Mouse (Mus musculus) forebrain, embryonic 10.5 days (tissue): ENCODE measurements around the gene Evx2. TPM values are rescaled to one million over a fixed set of nuclear protein-coding genes. Genes with fewer than 3 reads are reported as not detected.

Experiments used
- DNase-seq: peaks from one replicate; pipeline ENCODE4 v3.0.0-alpha.2; 2017; ENCODE audit warnings: low spot score; ENCODE audit errors: extremely low spot score
- H3K27ac ChIP-seq: fragments of 300-500 bp; sonication (generic); 2 replicates; pipeline ENCODE4 v1.5.1; 2016; ENCODE audit warnings: mild to moderate bottlenecking
- H3K27me3 ChIP-seq: fragments of 300-500 bp; sonication (generic); 2 replicates; pipeline ENCODE4 v1.6.1; 2016; ENCODE audit warnings: mild to moderate bottlenecking; ENCODE audit not compliant: poor library complexity, severe bottlenecking
- H3K36me3 ChIP-seq: fragments of 300-500 bp; sonication (generic); replicated peaks from 2 replicates; pipeline ENCODE4 v1.6.1; 2016; ENCODE audit warnings: mild to moderate bottlenecking, moderate library complexity
- H3K4me1 ChIP-seq: fragments of 300-500 bp; sonication (generic); 2 replicates; pipeline ENCODE4 v1.6.1; 2016
- H3K4me3 ChIP-seq: fragments of 300-500 bp; sonication (generic); 2 replicates; pipeline ENCODE4 v1.5.1; 2016; ENCODE audit warnings: mild to moderate bottlenecking, moderate library complexity
- H3K9me3 ChIP-seq: fragments of 300-500 bp; sonication (generic); 2 replicates; pipeline ENCODE4 v1.6.1; 2016; ENCODE audit warnings: mild to moderate bottlenecking, moderate library complexity
- WGBS: fragments of 180-500 bp; shearing (Covaris S2); methylation state at CpG from one replicate; pipeline ENCODE4 v1.1.7; 2016; 5-methylcytosine and 5-hydroxymethylcytosine counted together
- polyA plus RNA-seq: library from polyadenylated mRNA; unstranded; fragments of >200 nt; fragmentation: Nextera tagmentation; extraction: Ambion mirVana; gene quantifications from 2 replicates; pipeline ENCODE4 v1.2.1, GENCODE M21; 2016

The Evx2 gene
- polyA plus RNA-seq, 1 experiment from 2014 or later, result not detected

GRCm38 (mm10) chr2:74683471-74683951 lies 24.2 kb upstream of the Evx2 start:
- H3K4me1 ChIP-seq, result peaks cover 15% of the 10 kb centered on the region
- WGBS, result under 1% methylated on average over 18 of the region's 18 CpGs
- no peak for DNase-seq

GRCm38 (mm10) chr2:74682796-74683195 lies 23.4 kb upstream of the Evx2 start:
- no peak overlapping the region for H3K27ac ChIP-seq
- H3K27me3 ChIP-seq, result peaks cover 100% of the 10 kb centered on the region
- peaks cover 15% of the 10 kb centered on the region for H3K4me1 ChIP-seq
- H3K9me3 ChIP-seq, result no peaks in the 10 kb centered on the region
- WGBS, result under 1% methylated on average over 48 of the region's 51 CpGs
- H3K36me3 ChIP-seq, result no peaks in the 10 kb centered on the region
- no peak for DNase-seq
- peak overlapping the region; percentile 16; the same call in 1 of the 2 replicates for H3K4me3 ChIP-seq

More at GRCm38 (mm10) chr2:74683471-74683951, 24.2 kb upstream of the Evx2 start:
- no peak overlapping the region for H3K4me3 ChIP-seq
- peaks cover 100% of the 10 kb centered on the region for H3K27me3 ChIP-seq
- no peak overlapping the region for H3K27ac ChIP-seq
- H3K36me3 ChIP-seq, result no peaks in the 10 kb centered on the region
- H3K9me3 ChIP-seq, result no peaks in the 10 kb centered on the region

- Histone ChIP-seq H3K36me3 (no peaks in the 10 kb centered on the region), H3K4me1 (peaks cover 15% of the 10 kb centered on the region), H3K27me3 (peaks cover 100% of the 10 kb centered on the region), H3K9me3 (no peaks in the 10 kb centered on the region), H3K4me3 (peak overlapping the region; percentile 27; the same call in 1 of the 2 replicates), H3K27ac (no peak overlapping the region)
- no peak for DNase-seq
- under 1% methylated on average over 75 of the region's 78 CpGs for WGBS
Observed at GRCm38 (mm10) chr2:74681594-74682531, 22.5 kb upstream of the Evx2 start.

- Histone ChIP-seq H3K27ac (no peak overlapping the region), H3K9me3 (no peaks in the 10 kb centered on the region), H3K27me3 (peaks cover 100% of the 10 kb centered on the region), H3K4me1 (peaks cover 15% of the 10 kb centered on the region), H3K4me3 (no peak overlapping the region), H3K36me3 (no peaks in the 10 kb centered on the region)
- 1% methylated on average over 21 of the region's 21 CpGs for whole genome bisulfite sequencing
- DNase-seq, result no peak
Observed at GRCm38 (mm10) chr2:74680561-74681398, 21.4 kb upstream of the Evx2 start.

GRCm38 (mm10) chr2:74679980-74680379 lies 20.6 kb upstream of the Evx2 start:
- no peaks in the 10 kb centered on the region for H3K9me3 ChIP-seq
- WGBS, result 1% methylated on average over 23 of the region's 23 CpGs
- no peaks in the 10 kb centered on the region for H3K36me3 ChIP-seq
- DNase-seq, result no peak
- no peak overlapping the region for H3K27ac ChIP-seq
- H3K4me1 ChIP-seq, result peaks cover 21% of the 10 kb centered on the region
- no peak overlapping the region for H3K4me3 ChIP-seq
- peaks cover 100% of the 10 kb centered on the region for H3K27me3 ChIP-seq

GRCm38 (mm10) chr2:74679596-74679971 lies 20.2 kb upstream of the Evx2 start:
- no peak for DNase-seq

GRCm38 (mm10) chr2:74678891-74679595 lies 19.7 kb upstream of the Evx2 start, which contains the start of gene Hoxd11:
Gene Hoxd11, plus strand, starts transcription at chr2:74679557.
- H3K27ac ChIP-seq, result no peak within 1 kb of the TSS
- no peaks in the 10 kb centered on the region for H3K36me3 ChIP-seq
- H3K4me3 ChIP-seq, result no peak within 1 kb of the TSS
- WGBS, result 2% methylated on average over 15 of the region's 15 CpGs
- peaks cover 100% of the 10 kb centered on the region for H3K27me3 ChIP-seq
- H3K9me3 ChIP-seq, result no peaks in the 10 kb centered on the region
- peaks cover 21% of the 10 kb centered on the region for H3K4me1 ChIP-seq
- no peak for DNase-seq

More at GRCm38 (mm10) chr2:74679596-74679971, 20.2 kb upstream of the Evx2 start:
- 1% methylated on average over 26 of the region's 26 CpGs for WGBS
- Histone ChIP-seq H3K9me3 (no peaks in the 10 kb centered on the region), H3K36me3 (no peaks in the 10 kb centered on the region), H3K27me3 (peaks cover 100% of the 10 kb centered on the region), H3K4me3 (no peak overlapping the region), H3K27ac (no peak overlapping the region), H3K4me1 (peaks cover 21% of the 10 kb centered on the region)

- no peaks in the 10 kb centered on the region for H3K9me3 ChIP-seq
- no peak for DNase-seq
- WGBS, result 10% methylated on average over 2 of the region's 2 CpGs
- no peak overlapping the region for H3K4me3 ChIP-seq
- no peak overlapping the region for H3K27ac ChIP-seq
- H3K36me3 ChIP-seq, result no peaks in the 10 kb centered on the region
- peaks cover 100% of the 10 kb centered on the region for H3K27me3 ChIP-seq
- peaks cover 24% of the 10 kb centered on the region for H3K4me1 ChIP-seq
Observed at GRCm38 (mm10) chr2:74677106-74677505, 17.7 kb upstream of the Evx2 start.

GRCm38 (mm10) chr2:74676376-74677052 lies 17.2 kb upstream of the Evx2 start:
- 3% methylated on average over 9 of the region's 9 CpGs for whole genome bisulfite sequencing
- peaks cover 19% of the 10 kb centered on the region for H3K4me1 ChIP-seq
- H3K27me3 ChIP-seq, result peaks cover 100% of the 10 kb centered on the region
- DNase-seq, result no peak
- no peak overlapping the region for H3K4me3 ChIP-seq
- no peaks in the 10 kb centered on the region for H3K9me3 ChIP-seq
- H3K27ac ChIP-seq, result no peak overlapping the region
- no peaks in the 10 kb centered on the region for H3K36me3 ChIP-seq

GRCm38 (mm10) chr2:74675666-74676282 lies 16.4 kb upstream of the Evx2 start:
- Histone ChIP-seq H3K27me3 (peaks cover 100% of the 10 kb centered on the region), H3K4me3 (no peak overlapping the region), H3K9me3 (no peaks in the 10 kb centered on the region), H3K4me1 (peaks cover 19% of the 10 kb centered on the region), H3K27ac (no peak overlapping the region), H3K36me3 (no peaks in the 10 kb centered on the region)
- no peak for DNase-seq
- WGBS, result 4% methylated on average over 24 of the region's 24 CpGs

GRCm38 (mm10) chr2:74674881-74675665 lies 15.7 kb upstream of the Evx2 start, which contains the start of gene Hoxd12:
Gene Hoxd12, plus strand, starts transcription at chr2:74675013.
- H3K4me3 ChIP-seq, result no peak within 1 kb of the TSS
- DNase-seq, result no peak

More at GRCm38 (mm10) chr2:74674881-74675665, 15.7 kb upstream of the Evx2 start, which contains the start of gene Hoxd12:
- no peak within 1 kb of the TSS for H3K27ac ChIP-seq
- H3K9me3 ChIP-seq, result no peaks in the 10 kb centered on the region
- H3K27me3 ChIP-seq, result peaks cover 100% of the 10 kb centered on the region
- peaks cover 19% of the 10 kb centered on the region for H3K4me1 ChIP-seq
- WGBS, result 2% methylated on average over 47 of the region's 47 CpGs
- H3K36me3 ChIP-seq, result no peaks in the 10 kb centered on the region
